Mouse (Mus musculus): ENCODE data around the gene Prr5.
"Not testable (repeated sequence)": the region's sequence is repeated elsewhere in the genome, so short reads cannot be mapped to it uniquely, and the experiment has no call there.

The Prr5 gene

DNA sequence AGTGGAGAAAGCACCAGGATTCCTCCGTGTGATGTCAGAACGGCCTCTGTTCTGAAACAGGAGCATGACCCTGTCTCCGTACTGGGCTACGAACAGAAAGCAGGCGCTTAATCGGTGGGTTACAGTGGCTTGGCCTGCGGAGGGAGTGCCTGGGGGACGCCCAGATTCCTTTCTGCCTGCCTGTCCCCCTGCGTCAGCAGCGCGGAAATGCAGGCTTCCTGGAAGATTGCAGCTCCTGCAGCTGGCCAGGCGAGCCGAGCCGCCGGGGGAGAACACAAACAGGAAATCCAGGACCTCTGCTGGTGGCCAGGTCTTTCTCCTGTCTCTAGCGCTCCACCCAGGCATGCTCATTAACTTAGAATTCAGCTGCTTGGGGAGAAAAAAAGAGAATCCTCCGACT, 45.3 kb downstream of the Prr5 start:
- DNase-seq (ENCODE audit: low read depth), result no peak

GRCm38 (mm10) chr15:84715132-84715531, 45.7 kb downstream of the Prr5 start:
- no peak for DNase-seq (ENCODE audit: low read depth)

DNA sequence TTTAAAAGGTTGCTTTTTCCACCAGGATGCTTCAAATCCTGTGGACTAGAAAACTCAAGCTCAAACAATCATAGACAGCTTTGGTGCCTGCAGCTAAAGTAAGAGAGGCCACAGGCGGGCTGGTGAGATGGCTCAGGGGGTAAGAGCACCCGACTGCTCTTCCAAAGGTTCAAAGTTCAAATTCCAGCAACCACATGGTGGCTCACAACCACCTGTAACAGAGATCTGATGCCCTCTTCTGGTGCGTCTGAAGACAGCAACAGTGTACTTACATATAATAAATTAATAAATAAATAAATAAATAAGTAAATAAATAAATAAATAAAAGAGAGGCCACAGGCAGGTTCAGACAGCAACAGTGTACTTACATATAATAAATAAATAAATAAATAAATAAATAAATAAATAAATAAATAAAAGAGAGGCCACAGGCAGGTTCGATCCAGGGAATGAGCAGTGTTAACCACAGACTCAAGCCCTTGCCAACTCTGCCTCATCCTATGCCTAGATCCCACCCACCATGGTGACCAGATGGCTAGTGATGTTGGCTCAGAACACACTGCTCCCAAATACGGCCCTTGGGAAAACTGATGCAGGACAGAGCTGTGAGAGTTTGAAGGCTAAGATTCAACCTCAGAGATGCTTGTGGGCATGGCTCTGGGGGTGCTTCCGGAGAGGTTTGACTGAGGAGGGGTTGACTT, 48.3 kb downstream of the Prr5 start:
- not testable (repeated sequence) for DNase-seq (ENCODE audit: low read depth)

DNA sequence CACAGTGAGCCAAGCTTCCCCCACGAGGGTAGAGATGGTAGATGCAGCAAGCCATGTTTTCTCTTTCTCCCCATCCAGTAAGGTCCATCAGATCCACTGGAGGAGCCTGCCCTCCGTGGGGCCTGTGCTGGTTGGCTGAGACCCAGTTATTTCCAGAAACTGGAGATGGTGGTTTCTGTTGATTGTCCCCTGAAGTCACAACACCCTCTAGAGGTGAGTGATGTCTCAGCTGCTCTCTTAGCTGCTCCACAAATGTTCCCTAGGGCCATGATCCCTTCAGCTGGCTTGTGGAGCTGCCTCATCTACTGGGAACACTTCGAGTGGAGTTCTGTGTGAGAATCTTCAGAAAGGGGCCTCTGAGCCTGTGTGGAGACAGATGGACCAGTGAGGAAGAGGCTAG, 49.4 kb downstream of the Prr5 start:
- DNase-seq (ENCODE audit: low read depth), result no peak

DNA sequence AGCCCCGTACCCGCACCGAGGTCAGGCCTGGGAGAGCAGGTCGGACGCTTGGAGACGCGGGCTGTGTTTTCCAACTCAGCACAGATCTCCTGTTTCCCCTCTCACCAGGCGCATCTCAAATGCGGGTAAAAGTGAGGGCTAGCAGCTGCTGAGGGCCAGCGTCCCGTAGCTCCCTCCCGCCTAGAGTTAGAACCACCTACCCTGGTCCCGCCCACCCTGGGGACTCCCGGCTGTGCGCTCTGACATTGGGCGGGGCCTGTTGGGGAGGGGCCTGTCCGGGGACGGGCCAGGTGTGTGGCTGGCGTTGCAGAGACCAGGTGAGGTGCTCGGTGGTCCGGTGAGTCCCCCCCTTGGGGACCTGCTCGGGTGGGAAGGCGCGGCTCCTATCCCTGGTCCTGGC, 50.4 kb downstream of the Prr5 start, which contains the start of gene Arhgap8:
Gene Arhgap8 (plus strand): TSS at position 262 of the 400 bp plus-strand sequence.
- DNase-seq (ENCODE audit: low read depth), result peak; percentile 13

DNA sequence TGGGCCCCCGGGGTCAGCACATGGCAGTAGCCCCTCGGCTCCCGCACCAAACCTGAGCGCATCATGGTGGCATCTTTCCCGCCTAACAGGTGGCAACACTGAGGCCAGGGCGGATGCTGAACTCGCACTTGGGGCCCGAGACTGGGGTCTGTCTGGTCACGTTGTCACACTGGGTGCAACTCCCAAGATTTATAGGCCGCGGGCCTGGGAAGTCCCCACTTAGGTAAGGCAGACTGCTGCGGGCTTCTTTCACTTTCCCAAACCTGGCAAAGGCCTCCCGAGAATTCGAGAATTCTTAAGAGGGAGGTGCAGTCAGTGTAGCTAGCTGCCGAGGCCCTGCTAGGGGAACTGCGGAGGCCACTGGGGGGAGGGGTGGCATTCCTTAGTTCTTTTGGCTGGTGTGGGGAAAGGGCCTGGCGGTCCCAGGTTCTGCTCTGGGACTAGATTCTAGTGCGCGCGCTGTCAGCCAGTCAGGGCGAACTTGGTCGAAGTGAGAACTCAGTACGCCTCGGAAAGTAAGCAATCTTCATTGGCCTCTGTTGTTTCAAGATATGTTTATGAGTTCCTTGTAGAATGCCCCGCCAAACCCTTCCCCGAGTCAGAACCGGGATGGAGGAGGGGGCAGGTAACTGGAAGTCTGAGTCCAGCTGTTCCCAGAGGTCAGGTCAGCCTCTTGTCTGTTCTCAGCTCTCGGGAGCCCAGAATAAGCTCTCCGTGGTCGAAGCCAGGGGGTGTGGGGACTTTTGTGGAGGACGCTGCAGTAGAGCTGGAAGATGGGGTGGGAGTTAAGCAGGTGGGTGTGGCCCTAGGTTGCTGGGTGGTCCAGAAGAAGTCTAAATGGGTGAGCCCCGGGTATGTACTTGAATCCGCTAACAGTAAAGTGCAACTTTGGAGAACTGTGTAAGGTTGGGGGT, 51.1 kb downstream of the Prr5 start:
- DNase-seq (ENCODE audit: low read depth), result no peak

- DNase-seq (ENCODE audit: low read depth), result not testable (repeated sequence)
Observed at GRCm38 (mm10) chr15:84723656-84724055, 54.2 kb downstream of the Prr5 start.

- no peak for DNase-seq (ENCODE audit: low read depth)
Observed at GRCm38 (mm10) chr15:84724199-84724598, 54.8 kb downstream of the Prr5 start.

- no peak for DNase-seq (ENCODE audit: low read depth)
Observed at GRCm38 (mm10) chr15:84729685-84730084, 60.3 kb downstream of the Prr5 start.

DNA sequence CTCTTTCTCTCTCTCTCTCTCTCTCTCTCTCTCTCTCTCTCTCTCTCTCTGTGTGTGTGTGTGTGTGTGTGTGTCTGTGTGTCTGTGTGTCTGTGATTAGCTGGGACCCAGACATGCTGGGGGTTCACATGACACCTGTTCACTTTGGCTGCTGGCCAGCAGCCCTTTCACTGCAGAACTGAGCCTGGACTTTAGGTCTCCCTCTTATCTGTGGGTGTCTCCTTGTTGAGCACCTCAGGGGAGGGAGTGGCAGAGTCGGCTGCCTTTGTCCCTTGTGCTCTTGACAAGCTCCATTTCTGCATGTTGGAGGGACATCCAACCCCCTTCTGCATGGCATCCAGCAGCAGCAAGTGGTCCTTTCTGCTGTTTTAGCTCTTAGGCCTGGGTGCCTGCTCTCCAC, 61.5 kb downstream of the Prr5 start:
- no peak for DNase-seq (ENCODE audit: low read depth)

DNA sequence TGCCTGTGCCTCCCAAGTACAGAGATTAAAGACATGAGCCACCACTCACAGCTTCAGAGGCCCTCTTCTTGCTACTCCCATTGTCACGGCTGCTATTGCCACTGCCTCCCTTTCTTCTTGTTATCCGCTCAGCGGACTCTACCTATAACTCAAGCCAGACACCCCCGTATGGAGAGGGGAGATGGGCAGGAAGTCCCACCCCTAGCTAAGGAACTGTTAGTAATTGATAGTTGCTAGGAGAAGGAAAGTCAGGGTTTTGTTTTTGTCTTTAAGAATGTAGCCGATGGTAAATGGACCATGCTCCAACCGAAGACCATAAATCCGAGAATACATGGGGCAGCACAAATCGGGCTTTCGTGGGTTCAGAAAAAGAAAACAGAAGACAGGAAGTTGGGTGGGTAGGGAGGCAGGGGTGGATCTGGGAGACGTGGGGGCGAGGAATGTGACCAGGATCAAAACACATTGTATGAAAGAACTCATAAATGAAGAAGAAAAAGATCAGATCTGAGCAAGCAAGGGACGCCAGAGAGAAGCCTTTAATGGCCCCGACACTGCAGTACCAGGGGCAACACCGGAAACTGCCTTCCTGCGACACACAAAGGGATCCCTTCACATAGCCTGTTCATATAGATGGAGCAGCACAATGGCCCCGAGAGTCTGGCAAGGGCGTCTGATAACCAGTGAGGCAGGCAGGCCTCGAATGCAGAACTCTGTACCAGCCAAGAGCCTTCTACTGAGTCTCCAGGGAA, 62.4 kb downstream of the Prr5 start:
- DNase-seq (ENCODE audit: low read depth), result no peak

- DNase-seq (ENCODE audit: low read depth), result no peak
Observed at GRCm38 (mm10) chr15:84732425-84732749, 63.0 kb downstream of the Prr5 start.

DNA sequence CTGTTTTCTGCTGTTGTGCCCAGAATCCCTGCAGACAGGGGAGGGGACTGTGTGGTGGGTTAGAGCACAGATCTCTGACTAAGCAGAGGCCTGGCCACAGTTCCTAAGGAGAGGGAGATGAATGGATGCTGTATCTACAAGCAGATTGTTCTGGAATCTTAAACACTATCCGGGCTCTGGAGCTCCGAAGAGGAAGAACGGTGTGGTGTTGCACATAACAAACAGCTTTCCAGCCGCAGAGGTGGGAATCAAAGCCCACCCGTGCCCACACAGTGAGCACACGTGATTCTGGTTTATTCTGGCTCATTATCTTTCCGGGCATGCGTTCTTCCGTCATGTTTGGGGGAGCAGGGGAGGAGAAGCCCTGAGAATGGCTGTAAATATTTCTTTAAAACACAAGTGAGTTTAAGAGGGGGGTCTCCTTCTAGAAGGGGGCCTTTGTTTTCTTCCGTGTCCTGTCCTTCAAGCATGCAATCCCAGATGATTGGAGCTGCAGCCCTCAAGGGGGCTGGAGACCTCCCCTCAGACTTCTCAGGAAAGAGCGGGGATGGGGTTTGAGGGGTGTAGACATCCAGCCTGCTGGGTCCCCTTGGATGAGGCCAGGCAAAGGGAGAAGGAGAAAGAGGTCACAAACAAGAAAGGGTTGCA, 67.0 kb downstream of the Prr5 start:
- DNase-seq (ENCODE audit: low read depth), result no peak

- no peak for DNase-seq (ENCODE audit: low read depth)
Observed at GRCm38 (mm10) chr15:84736994-84737346, 67.5 kb downstream of the Prr5 start.

DNA sequence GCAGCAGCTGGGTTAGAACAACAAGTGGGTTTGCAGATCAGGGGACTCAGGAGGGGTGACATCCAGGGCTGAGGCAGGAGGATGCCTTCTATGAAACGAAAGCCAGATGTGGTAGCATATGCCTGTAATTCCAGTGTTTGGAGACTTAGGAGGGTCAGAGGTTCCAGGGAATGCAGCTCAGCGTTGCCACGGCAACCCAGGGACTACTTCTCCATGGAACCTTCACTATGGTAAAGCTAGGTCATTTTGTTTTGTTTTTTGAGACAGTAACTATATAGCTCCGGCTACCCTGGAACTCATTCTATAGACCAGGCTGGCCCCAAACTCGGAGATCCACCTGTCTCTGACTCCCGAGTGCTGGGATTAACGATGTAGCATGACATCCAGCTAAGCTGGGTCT, 68.8 kb downstream of the Prr5 start:
- DNase-seq (ENCODE audit: low read depth), result no peak

GRCm38 (mm10) chr15:84741573-84741972, 72.2 kb downstream of the Prr5 start:
- DNase-seq (ENCODE audit: low read depth), result no peak

DNA sequence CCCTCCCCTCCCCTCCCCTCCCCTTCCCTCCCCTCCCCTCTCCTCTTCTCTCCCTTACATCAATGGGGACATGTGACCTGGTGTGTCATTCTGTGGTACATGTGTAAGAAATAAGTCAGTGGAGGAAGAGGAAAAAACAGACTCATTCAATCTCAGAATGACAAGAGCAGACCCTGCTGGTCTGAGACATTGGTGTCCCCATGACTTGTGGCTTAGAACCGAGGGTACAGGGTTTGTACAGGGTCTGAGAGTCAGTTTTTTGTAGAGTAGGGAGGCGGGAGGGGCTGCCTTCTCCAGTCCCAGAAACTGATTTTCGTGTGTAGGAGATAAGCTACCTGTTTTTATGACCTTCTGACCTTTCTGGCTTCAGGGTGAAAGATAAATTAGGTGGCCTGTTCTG, 73.9 kb downstream of the Prr5 start:
- DNase-seq (ENCODE audit: low read depth), result no peak

- no peak for DNase-seq (ENCODE audit: low read depth)
Observed at GRCm38 (mm10) chr15:84744308-84744707, 74.9 kb downstream of the Prr5 start.

GRCm38 (mm10) chr15:84745831-84746230, 76.4 kb downstream of the Prr5 start:
- DNase-seq (ENCODE audit: low read depth), result no peak

Measured in induced T-regulatory cell, adult 2 months (primary cell).